20 mouse cellular contexts compared by ENCODE assay signal in the genomic region with DNA sequence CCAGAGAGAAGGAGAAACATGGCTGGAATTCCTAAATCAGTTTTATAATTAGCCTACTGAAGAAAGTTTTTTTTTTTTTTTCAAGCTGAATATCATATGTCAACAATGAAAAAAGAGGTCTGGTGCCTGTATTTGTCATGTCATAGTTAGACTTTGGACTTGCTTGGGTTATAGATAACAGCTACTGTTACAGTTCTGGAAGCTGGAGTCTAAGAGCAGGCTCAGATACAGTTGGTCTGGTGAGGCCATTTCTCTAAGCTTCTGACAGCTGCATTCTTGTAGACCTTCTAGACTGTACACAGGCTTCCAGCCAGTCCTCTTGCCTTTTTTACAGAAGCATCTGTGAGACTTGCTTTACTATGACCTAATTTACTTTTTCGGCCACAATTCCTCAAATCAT.
"Had no signal": no experiment of that assay in that cellular context is flagged by ENCODE, and none has a peak within 500 bp of the region (broad histone marks: within the 10 kb centered on the region; RNA-seq: fewer than 3 reads in every experiment).

No protein-coding gene starts in this region.

- H3K9ac ChIP-seq: kidney, embryonic 15.5 days; limb, embryonic 12.5 days; limb, embryonic 15.5 days; liver, embryonic 14.5 days; liver, postnatal 0 days; lung, embryonic 14.5 days; midbrain, embryonic 12.5 days had no signal

- DNase-seq: kidney, adult 11 months; kidney, adult 8-10 months; kidney, postnatal 10 days; kidney, postnatal 36 days; left cerebral cortex, postnatal 4 days; liver, postnatal 0 days; lung, embryonic 14.5 days; right cerebral cortex, postnatal 14 days; right cerebral cortex, postnatal 4 days; thymus, postnatal 36 days had no signal

- H3K27me3 ChIP-seq: kidney, embryonic 15.5 days; limb, embryonic 12.5 days; limb, embryonic 15.5 days; midbrain, embryonic 12.5 days had no signal

- H3K27ac ChIP-seq: kidney, embryonic 15.5 days; limb, embryonic 12.5 days; limb, embryonic 15.5 days; liver, embryonic 14.5 days; macrophage; midbrain, embryonic 12.5 days had no signal

- H3K4me1 ChIP-seq: kidney, embryonic 15.5 days; limb, embryonic 12.5 days; limb, embryonic 15.5 days; midbrain, embryonic 12.5 days had no signal

- H3K4me2 ChIP-seq: kidney, embryonic 15.5 days; limb, embryonic 12.5 days; limb, embryonic 15.5 days; liver, embryonic 11.5 days; lung, embryonic 14.5 days; midbrain, embryonic 12.5 days had no signal

- H3K36me3 ChIP-seq: kidney, embryonic 15.5 days; limb, embryonic 12.5 days; limb, embryonic 15.5 days; midbrain, embryonic 12.5 days had no signal

- H3K4me3 ChIP-seq: kidney, embryonic 15.5 days; limb, embryonic 12.5 days; limb, embryonic 15.5 days; midbrain, embryonic 12.5 days; myocyte had no signal

- ATAC-seq: liver, postnatal 0 days; lung, postnatal 0 days; midbrain, embryonic 16.5 days had no signal

- H3K9me3 ChIP-seq: kidney, embryonic 15.5 days; limb, embryonic 12.5 days; limb, embryonic 15.5 days; midbrain, embryonic 12.5 days had no signal
